Mouse (Mus musculus) ES-E14 (cell line): ENCODE results near the gene Mapkap1.

Experiments used
- HCFC1 ChIP-seq: IDR thresholded peaks from 2 replicates; pipeline ENCODE4 v1.6.1; 2012; ENCODE audit warnings: low read length, inconsistent platforms, borderline replicate concordance; ENCODE audit not compliant: insufficient read depth
- MAFK ChIP-seq: IDR thresholded peaks from 2 replicates; pipeline ENCODE4 v1.6.1; 2014; ENCODE audit warnings: mild to moderate bottlenecking, low read depth, low read length, inconsistent platforms; ENCODE audit not compliant: insufficient read depth
- ZNF384 ChIP-seq: IDR thresholded peaks from 2 replicates; pipeline ENCODE4 v1.6.1; 2012; ENCODE audit warnings: low read depth, low read length, inconsistent platforms

DNA sequence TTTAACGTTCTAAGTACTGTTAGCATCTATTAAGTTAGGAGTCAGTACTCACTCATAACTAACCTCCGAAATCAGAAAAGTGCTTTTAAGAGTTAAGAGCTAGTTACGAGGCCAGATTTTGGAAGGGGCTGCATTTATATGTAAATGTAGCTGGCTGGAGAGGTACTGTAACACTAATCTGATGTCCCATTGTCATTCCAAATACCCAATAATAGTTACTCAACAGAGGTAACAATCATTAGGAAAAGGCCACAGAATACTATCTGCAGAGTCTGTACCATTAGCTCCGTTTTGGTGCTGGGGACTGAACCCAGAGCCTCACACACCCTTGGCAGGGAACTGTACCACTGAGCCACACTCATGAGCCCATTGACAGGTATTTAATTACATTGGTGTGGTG is 7.0 kb upstream of the Mapkap1 start:
- TF ChIP-seq HCFC1 (no peak), MAFK (no peak), ZNF384 (no peak)
